Mouse (Mus musculus) cerebellum, postnatal 25 days (tissue): ENCODE data around the gene Zfp385a.

Experiments
- DNase-seq, 2 experiments: peaks; one replicate each; pipeline ENCODE4 v3.0.0; 2021; ENCODE audit warnings: mixed read lengths in 2 of 2

The Zfp385a gene

GRCm38 (mm10) chr15:103335488-103336235, 4.2 kb downstream of the Zfp385a start:
- no peak for DNase-seq

DNA sequence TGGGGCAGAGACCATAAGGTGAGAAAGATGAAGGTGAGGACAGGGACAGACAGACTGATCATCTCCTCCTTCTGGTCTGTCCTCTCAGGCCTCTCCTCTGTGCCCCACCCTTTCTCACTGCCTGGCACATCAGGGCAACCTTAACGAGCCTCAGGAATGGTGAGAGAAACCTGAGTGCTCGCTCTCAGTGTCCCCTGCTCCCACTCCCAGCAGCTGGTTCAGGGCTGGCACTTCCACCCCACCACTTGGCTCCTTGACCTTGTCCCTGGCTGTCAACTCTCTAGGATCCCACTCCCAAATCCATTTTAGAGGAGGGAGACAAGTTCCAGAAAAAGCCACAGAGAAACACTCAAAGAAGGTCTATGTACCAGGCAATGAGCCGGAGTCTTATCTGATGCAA, 4.9 kb downstream of the Zfp385a start:
- no peak for DNase-seq

DNA sequence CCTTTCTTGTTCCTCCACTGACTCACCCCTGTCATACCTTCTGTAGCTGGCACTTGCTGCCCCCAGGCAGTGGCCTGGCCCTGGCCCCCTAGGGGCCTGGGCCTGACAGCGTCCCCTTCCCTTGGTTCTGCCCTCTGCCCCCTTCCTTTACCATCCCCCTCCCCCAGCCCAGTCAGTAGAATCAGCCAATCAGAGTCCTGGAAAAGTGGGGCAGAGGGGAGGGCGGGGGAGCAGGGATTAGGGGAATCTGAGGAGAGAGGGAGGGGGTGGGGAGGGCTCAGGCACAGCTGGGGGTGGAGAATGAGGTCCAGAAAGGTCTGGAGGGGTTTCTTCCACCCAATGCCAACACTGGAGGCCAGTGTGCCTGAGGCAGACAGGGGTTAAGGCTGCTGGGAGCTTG, 5.7 kb downstream of the Zfp385a start:
- no peak for DNase-seq

DNA sequence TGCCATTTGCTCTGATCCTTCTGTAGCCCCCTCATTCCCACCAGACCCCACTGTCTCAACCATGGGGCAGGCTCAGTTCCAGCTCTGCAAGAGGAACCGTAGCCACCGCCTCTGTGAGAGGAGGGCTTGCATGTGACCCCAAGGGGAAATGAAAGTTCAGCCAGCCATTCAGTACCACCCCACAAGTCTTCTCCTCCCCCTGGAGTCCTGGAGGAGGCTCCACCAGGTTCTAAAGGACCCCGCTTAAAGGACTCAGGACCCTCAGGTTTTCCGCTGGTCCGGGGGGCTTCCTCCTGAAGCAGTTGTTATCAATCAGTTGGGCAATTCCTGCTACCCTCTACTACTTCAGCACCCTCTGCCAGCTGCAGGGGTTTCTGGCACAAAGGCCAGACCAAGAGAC, 6.2 kb downstream of the Zfp385a start:
- no peak for DNase-seq

- no peak for DNase-seq
Observed at GRCm38 (mm10) chr15:103333081-103333615, 6.7 kb downstream of the Zfp385a start.

DNA sequence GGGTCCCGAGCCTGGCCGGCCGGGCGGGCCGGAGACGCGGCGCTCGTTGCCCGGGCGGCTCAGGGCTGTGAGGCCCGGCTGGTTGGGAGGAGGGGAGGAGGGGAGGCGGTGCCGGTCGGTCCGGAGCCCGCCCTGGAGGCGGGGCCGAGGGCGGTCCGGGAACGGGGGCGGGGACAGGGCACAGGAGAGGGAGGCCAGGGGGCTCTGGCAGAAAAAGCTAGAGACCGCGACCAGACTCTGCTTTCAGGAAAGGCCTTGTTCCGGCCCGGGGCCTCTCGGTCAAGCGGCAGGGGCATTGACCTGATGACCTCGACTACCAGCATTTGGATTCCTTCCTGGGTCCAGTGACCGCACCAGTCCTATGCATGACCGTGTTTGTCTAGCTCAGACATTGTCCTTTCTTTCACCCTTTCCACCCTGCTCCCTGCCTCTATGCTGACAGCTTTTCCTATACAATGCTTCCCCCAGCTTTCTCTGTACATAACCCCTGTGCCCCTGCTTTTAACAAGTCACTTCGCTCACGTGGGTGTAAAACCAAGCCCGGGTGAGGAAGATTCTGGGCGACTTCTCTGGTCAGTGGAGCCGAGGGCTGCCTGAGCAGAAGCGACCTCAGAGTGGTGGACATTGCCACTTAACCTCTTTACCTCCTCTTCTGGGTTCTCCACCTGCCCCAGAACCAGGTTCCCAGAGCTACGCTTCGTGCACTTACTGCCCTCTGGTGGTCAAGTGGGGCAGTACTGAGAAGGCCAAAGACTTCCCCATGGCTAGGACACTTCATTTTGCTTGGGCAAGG, 16.2 kb downstream of the Zfp385a start:
- peak; percentile 90 to 94 for DNase-seq

DNA sequence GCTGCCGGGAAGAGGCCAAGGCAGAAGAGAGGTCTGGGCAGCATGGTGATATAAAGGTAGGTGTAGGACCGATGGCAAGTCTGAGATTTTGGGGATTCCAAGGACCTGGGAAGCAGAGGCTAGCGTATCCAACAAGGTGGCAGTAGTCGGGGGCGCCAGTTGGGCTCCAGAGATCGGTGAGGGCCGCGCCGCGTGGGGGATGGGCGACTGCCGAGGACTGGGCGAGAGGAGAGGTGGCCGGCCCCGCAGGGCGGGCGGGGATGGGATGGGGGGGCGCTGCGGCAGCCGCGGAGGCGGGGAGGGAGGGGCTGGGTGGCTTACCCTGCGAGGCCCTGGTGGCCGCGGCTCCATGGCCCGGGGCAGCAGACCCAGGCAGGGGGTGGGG, 16.8 kb downstream of the Zfp385a start:
- DNase-seq, result peak in 1 of 2 experiments; percentile 87

GRCm38 (mm10) chr15:103322396-103322795, 17.5 kb downstream of the Zfp385a start:
- DNase-seq, result no peak

- DNase-seq, result peak; percentile 66 to 69
Observed at GRCm38 (mm10) chr15:103321076-103321475, 18.8 kb downstream of the Zfp385a start.

DNA sequence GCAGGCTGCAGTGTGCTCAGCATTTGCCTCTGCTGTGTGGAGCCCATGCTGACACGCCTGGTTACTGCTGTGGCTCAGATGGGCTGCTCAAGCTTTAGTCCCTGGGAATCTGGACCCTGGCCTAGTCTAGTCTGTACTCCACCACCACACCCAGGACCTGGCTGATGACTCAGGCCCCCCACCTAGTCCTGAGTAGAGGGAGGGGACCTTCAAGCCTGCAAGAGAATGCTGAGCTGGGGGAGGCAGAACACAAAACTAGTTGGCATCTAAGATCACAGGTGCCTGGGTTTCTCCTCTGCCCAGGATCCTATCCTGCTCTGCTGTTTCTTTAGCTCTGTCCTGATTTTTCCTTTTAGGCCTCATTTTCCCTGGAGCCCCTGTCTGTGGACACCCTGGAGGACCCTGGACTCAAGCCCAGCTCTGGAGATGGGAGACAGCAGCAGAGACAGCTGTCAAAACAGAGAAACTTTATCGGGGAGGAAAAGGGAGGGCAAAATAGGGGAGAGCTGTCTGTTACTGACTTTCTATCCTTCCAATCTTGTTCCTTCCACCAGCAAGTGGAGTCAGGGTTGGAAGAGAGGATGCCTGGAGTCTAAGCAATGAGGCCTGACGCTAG, 21.6 kb downstream of the Zfp385a start:
- no peak for DNase-seq

DNA sequence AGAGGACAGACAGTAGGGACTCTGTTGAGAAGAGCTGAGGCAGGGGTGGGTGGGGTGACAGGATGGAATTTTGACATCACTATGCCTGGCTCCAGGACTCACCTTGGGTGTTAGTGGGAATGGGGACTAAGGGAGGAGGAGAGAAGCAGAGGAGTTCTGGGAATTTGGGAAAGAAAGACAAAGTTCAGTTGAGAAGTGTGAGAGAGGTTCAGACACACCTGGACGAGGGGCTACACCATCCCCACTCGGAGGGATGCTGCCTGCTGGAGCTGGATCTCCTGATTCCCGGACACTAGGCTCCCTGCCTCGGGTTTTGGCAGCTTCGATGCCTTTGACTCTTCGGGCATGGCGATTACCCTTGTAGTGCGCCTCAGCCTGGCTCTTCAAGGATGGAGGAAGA, 22.2 kb downstream of the Zfp385a start:
- DNase-seq, result no peak

DNA sequence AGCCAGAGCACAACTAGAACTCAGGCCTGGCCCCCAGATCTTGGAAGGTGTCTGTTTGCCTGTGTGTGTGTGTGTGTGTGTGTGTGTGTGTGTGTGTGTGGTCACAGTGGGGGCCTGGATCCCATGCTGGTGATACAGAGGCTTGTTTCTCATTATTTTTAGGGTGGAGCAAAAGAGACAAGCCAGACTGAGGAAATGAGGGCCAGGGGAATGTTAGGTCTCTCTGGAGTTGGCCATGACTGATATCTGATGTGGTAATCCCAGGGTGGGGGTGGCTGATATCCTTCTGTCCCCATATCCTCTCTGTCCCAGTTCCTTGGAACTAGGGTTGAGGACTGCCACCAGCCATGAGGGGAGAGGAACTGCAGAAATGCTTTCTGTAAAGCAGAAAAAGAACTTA, 22.8 kb downstream of the Zfp385a start:
- DNase-seq, result no peak

- no peak for DNase-seq
Observed at GRCm38 (mm10) chr15:103315979-103316776, 23.7 kb downstream of the Zfp385a start.

- DNase-seq, result peak; percentile 79 to 87
Observed at GRCm38 (mm10) chr15:103315011-103315502, 24.8 kb downstream of the Zfp385a start.

- DNase-seq, result no peak
Observed at GRCm38 (mm10) chr15:103314181-103314580, 25.7 kb downstream of the Zfp385a start.

GRCm38 (mm10) chr15:103313495-103314095, 26.3 kb downstream of the Zfp385a start:
- peak; percentile 53 to 68 for DNase-seq

DNA sequence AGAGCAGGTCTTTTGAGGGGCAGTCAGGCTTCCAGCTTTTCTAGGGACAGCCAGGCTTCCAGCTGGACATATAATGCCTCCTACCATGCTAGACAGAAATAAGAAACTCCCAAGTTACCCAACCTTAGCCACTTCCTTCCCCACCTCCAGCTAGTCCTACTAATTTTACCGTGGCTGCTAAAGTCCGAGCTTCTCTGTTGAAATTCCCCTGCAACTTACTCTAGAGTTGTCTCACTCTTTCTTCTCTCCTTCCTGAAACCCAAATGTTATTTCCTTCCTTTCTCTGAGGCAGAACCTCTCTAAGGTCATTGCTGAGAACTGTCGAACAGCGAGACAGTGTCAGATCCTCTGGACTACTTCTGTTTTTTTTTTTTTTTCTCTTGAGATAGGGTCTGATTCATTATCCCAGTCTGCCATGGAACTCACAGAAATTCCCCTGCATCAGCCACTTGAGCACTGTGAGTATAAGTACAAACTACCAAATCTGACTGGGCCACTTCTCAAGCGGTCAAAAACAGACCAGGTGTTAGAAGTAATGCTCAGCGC, 29.5 kb downstream of the Zfp385a start, which contains the start of gene Gpr84:
Gene Gpr84, minus strand, starts transcription at position 248 of the 546 bp plus-strand sequence.
- DNase-seq, result no peak

DNA sequence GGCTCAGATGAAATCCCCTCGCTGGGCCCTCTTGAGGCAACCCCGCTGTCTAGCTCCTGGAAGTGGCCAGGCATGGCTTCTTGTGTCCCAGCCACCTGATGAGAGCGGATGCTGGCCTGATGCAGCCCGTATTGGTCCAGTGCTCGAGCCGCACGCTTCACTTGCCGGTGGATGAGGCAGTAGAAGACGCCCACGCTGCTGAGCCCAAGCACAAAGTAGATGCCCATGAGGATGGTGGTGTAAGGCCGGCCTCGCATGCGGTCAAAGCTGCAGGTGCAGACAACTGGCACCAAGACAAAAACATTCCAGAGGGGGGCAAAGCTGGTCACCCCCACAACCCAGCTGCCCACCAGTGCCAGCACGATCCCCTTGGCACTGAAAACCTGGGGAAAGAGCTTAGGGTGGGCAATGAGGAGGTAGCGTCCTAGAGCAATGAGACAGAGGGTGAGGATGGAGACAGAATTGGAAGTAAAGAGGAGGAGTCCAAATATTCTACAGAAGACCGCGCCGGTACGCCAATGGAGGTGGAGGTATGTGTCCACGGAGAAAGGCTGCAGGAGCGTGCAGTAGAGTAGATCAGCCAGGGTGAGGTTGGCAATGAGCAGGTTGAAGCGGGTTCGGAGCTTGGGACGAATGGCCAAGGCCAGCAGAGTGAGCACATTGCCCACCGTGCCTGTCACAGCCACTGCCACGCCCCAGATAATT, 30.9 kb downstream of the Zfp385a start:
- no peak for DNase-seq

- no peak for DNase-seq
Observed at GRCm38 (mm10) chr15:103308056-103308875, 31.6 kb downstream of the Zfp385a start.

DNA sequence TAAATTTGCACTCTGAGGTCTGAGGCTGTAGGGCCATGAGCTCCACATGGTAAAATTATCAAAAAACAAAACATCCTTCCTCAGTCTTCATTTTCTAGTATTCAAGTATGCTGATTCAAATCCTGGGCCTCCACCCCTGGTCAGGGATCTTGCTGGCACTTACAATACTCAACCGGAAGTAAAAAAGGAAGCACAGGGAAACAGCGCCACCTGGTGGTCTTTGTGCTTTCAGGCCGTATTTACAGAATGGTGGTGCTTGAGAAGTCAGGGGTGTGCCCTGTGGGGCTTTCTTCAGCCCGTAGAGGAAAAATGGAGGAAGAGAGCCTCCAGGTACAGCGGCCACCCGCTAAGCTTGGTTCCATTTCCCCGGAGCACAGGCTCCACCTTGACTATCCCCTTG, 32.8 kb downstream of the Zfp385a start:
- DNase-seq, result peak; percentile 91 to 93
